Mouse (Mus musculus): ENCODE measurements at regions not wholly inside any gene's neighbourhood (a gene's known extent, or its start where the extent isn't known, plus 50 kb on each side); places are given as distances from the start of the nearest gene placed in this dataset.
"Not testable (repeated sequence)": the region's sequence is repeated elsewhere in the genome, so short reads cannot be mapped to it uniquely, and the experiment has no call there.

GRCm38 (mm10) chr6:68370010-68370409 is 834.4 kb upstream of the Tacstd2 start:
- Histone ChIP-seq H3K4me1 (no peaks in the 10 kb centered on the region), H3K27me3 (replicated peaks) (no peaks in the 10 kb centered on the region), H3K36me3 (replicated peaks; ENCODE audit: low read length) (no peaks in the 10 kb centered on the region), H3K9me3 (no peaks in the 10 kb centered on the region), H3K4me3 (replicated peaks) (no peak overlapping the region)
- TF ChIP-seq GATA1 (IDR thresholded peaks at IDR 0.05; ENCODE audit: borderline replicate concordance, low read length) (no peak), FLI1 (IDR thresholded peaks at IDR 0.05; ENCODE audit: low read length) (no peak)

- TF ChIP-seq FLI1 (IDR thresholded peaks at IDR 0.05; ENCODE audit: low read length) (no peak), GATA1 (IDR thresholded peaks at IDR 0.05; ENCODE audit: borderline replicate concordance, low read length) (no peak)
- Histone ChIP-seq H3K27me3 (replicated peaks) (no peaks in the 10 kb centered on the region), H3K4me1 (no peaks in the 10 kb centered on the region), H3K4me3 (replicated peaks) (no peak overlapping the region), H3K36me3 (replicated peaks; ENCODE audit: low read length) (no peaks in the 10 kb centered on the region), H3K9me3 (no peaks in the 10 kb centered on the region)
Measured at GRCm38 (mm10) chr6:68339846-68340245, 804.2 kb upstream of the Tacstd2 start.

GRCm38 (mm10) chr6:68339205-68339604 is 803.6 kb upstream of the Tacstd2 start:
- H3K4me3 ChIP-seq (replicated peaks); H3K9me3 ChIP-seq; H3K36me3 ChIP-seq (replicated peaks; ENCODE audit: low read length); H3K27me3 ChIP-seq (replicated peaks); H3K4me1 ChIP-seq: not testable (repeated sequence)

GRCm38 (mm10) chr6:68311409-68311808 is 775.8 kb upstream of the Tacstd2 start:
- Histone ChIP-seq H3K36me3 (replicated peaks; ENCODE audit: low read length) (no peaks in the 10 kb centered on the region), H3K4me1 (no peaks in the 10 kb centered on the region), H3K27me3 (replicated peaks) (no peaks in the 10 kb centered on the region), H3K9me3 (no peaks in the 10 kb centered on the region), H3K4me3 (replicated peaks) (no peak overlapping the region)
- TF ChIP-seq GATA1 (IDR thresholded peaks at IDR 0.05; ENCODE audit: borderline replicate concordance, low read length), result no peak
- no peak for TF ChIP-seq FLI1 (IDR thresholded peaks at IDR 0.05; ENCODE audit: low read length)

GRCm38 (mm10) chr6:68302133-68302532 is 766.5 kb upstream of the Tacstd2 start:
- no peak for TF ChIP-seq FLI1 (IDR thresholded peaks at IDR 0.05; ENCODE audit: low read length)
- TF ChIP-seq GATA1 (IDR thresholded peaks at IDR 0.05; ENCODE audit: borderline replicate concordance, low read length), result no peak
- no peaks in the 10 kb centered on the region for H3K36me3 ChIP-seq (replicated peaks; ENCODE audit: low read length)
- H3K9me3 ChIP-seq, result no peaks in the 10 kb centered on the region

GRCm38 (mm10) chr6:68256725-68257124 is 721.1 kb upstream of the Tacstd2 start:
- Histone ChIP-seq H3K27me3 (replicated peaks) (no peaks in the 10 kb centered on the region), H3K4me3 (replicated peaks) (no peak overlapping the region), H3K4me1 (no peaks in the 10 kb centered on the region), H3K9me3 (no peaks in the 10 kb centered on the region), H3K36me3 (replicated peaks; ENCODE audit: low read length) (no peaks in the 10 kb centered on the region)
- TF ChIP-seq GATA1 (IDR thresholded peaks at IDR 0.05; ENCODE audit: borderline replicate concordance, low read length), result no peak

More at GRCm38 (mm10) chr6:68302133-68302532, 766.5 kb upstream of the Tacstd2 start:
- no peaks in the 10 kb centered on the region for H3K27me3 ChIP-seq (replicated peaks)
- no peaks in the 10 kb centered on the region for H3K4me1 ChIP-seq
- no peak overlapping the region for H3K4me3 ChIP-seq (replicated peaks)

- no peaks in the 10 kb centered on the region for H3K27me3 ChIP-seq (replicated peaks)
- TF ChIP-seq FLI1 (IDR thresholded peaks at IDR 0.05; ENCODE audit: low read length) (no peak), GATA1 (IDR thresholded peaks at IDR 0.05; ENCODE audit: borderline replicate concordance, low read length) (no peak)
- H3K4me1 ChIP-seq, result no peaks in the 10 kb centered on the region
- H3K4me3 ChIP-seq (replicated peaks), result no peak overlapping the region
- H3K36me3 ChIP-seq (replicated peaks; ENCODE audit: low read length), result no peaks in the 10 kb centered on the region
- H3K9me3 ChIP-seq, result no peaks in the 10 kb centered on the region
Measured at GRCm38 (mm10) chr6:68256151-68256550, 720.6 kb upstream of the Tacstd2 start.

- Histone ChIP-seq H3K4me3 (replicated peaks) (no peak overlapping the region), H3K36me3 (replicated peaks; ENCODE audit: low read length) (no peaks in the 10 kb centered on the region), H3K27me3 (replicated peaks) (no peaks in the 10 kb centered on the region), H3K9me3 (no peaks in the 10 kb centered on the region), H3K4me1 (no peaks in the 10 kb centered on the region)
- no peak for TF ChIP-seq FLI1 (IDR thresholded peaks at IDR 0.05; ENCODE audit: low read length)
Measured at GRCm38 (mm10) chr6:68252730-68253129, 717.1 kb upstream of the Tacstd2 start.

- H3K36me3 ChIP-seq (replicated peaks; ENCODE audit: low read length); H3K27me3 ChIP-seq (replicated peaks); H3K9me3 ChIP-seq; H3K4me1 ChIP-seq; H3K4me3 ChIP-seq (replicated peaks): not testable (repeated sequence)
Measured at GRCm38 (mm10) chr6:68251320-68251719, 715.7 kb upstream of the Tacstd2 start.

GRCm38 (mm10) chr6:68250392-68250791 is 714.8 kb upstream of the Tacstd2 start:
- H3K36me3 ChIP-seq (replicated peaks; ENCODE audit: low read length); H3K4me3 ChIP-seq (replicated peaks); H3K27me3 ChIP-seq (replicated peaks); H3K4me1 ChIP-seq; H3K9me3 ChIP-seq: not testable (repeated sequence)

GRCm38 (mm10) chr6:68249259-68249658 is 713.7 kb upstream of the Tacstd2 start:
- not testable (repeated sequence) for H3K27me3 ChIP-seq (replicated peaks); H3K36me3 ChIP-seq (replicated peaks; ENCODE audit: low read length); H3K4me3 ChIP-seq (replicated peaks); H3K4me1 ChIP-seq; H3K9me3 ChIP-seq

- H3K36me3 ChIP-seq (replicated peaks; ENCODE audit: low read length); H3K4me3 ChIP-seq (replicated peaks); H3K4me1 ChIP-seq; H3K9me3 ChIP-seq; H3K27me3 ChIP-seq (replicated peaks): not testable (repeated sequence)
Measured at GRCm38 (mm10) chr6:68248018-68248533, 712.5 kb upstream of the Tacstd2 start.

GRCm38 (mm10) chr6:68242749-68243148 is 707.2 kb upstream of the Tacstd2 start:
- not testable (repeated sequence) for H3K27me3 ChIP-seq (replicated peaks); H3K4me1 ChIP-seq; H3K36me3 ChIP-seq (replicated peaks; ENCODE audit: low read length)

More at GRCm38 (mm10) chr6:68242749-68243148, 707.2 kb upstream of the Tacstd2 start:
- not testable (repeated sequence) for H3K4me3 ChIP-seq (replicated peaks); H3K9me3 ChIP-seq
